Mouse (Mus musculus) intestine, embryonic 16.5 days (tissue): Measurements from ENCODE around the gene Krt6b. TPM values are rescaled to one million over a fixed set of nuclear protein-coding genes. Genes with fewer than 3 reads are reported as not detected.

ENCODE experiments used
- ATAC-seq: fragments of 200-750 bp; cut with Nextera tagmentation; 2 replicates; pipeline ENCODE4 v1.8.0; 2017; ENCODE audit warnings: moderate TSS enrichment, moderate library complexity
- H3K27ac ChIP-seq: fragments of 300-500 bp; sonication (generic); 2 replicates; pipeline ENCODE4 v1.5.1; 2014; ENCODE audit warnings: mild to moderate bottlenecking, low read length
- H3K27me3 ChIP-seq: fragments of 300-500 bp; sonication (generic); replicated peaks from 2 replicates; pipeline ENCODE4 v1.6.1; 2014; ENCODE audit warnings: low read length, control low read depth, mixed read lengths; ENCODE audit not compliant: control insufficient read depth, insufficient read depth
- H3K36me3 ChIP-seq: fragments of 300-500 bp; sonication (generic); 2 replicates; pipeline ENCODE4 v1.6.1; 2014; ENCODE audit warnings: low read length, control low read depth; ENCODE audit not compliant: control insufficient read depth, insufficient read depth
- H3K4me1 ChIP-seq: fragments of 300-500 bp; sonication (generic); 2 replicates; pipeline ENCODE4 v1.6.1; 2014; ENCODE audit warnings: low read length, control low read depth, mixed read lengths; ENCODE audit not compliant: control insufficient read depth, insufficient read depth
- H3K4me2 ChIP-seq: fragments of 300-500 bp; sonication (generic); 2 replicates; pipeline ENCODE4 v1.6.1; 2014; ENCODE audit warnings: low read depth, low read length, control low read depth
- H3K4me3 ChIP-seq: fragments of 300-500 bp; sonication (generic); 2 replicates; pipeline ENCODE4 v1.5.1; 2014; ENCODE audit warnings: mild to moderate bottlenecking, low read length
- H3K9ac ChIP-seq: fragments of 300-500 bp; sonication (generic); 2 replicates; pipeline ENCODE4 v1.6.1; 2014; ENCODE audit warnings: low read depth, low read length
- H3K9me3 ChIP-seq: fragments of 300-500 bp; sonication (generic); 2 replicates; pipeline ENCODE4 v1.6.1; 2016; ENCODE audit warnings: low read length, control low read depth; ENCODE audit not compliant: control insufficient read depth
- WGBS: fragments of 180-500 bp; shearing (Covaris S2); extraction: QIAGEN DNeasy Blood & Tissue Kit; methylation state at CpG from one replicate; pipeline ENCODE4 v1.1.7; 2014; 5-methylcytosine and 5-hydroxymethylcytosine counted together
- microRNA-seq: library from miRNA; unstranded; fragments of <30 nt; microRNA quantifications from one replicate; pipeline ENCODE4, GENCODE M21; 2016
- polyA plus RNA-seq: library from polyadenylated mRNA; unstranded; fragments of >200 nt; fragmentation: Nextera tagmentation; extraction: Ambion mirVana; gene quantifications from 2 replicates; pipeline ENCODE4 v1.2.1, GENCODE M21; 2015

Gene Krt6b
- polyA plus RNA-seq, 1 experiment from 2014 or later, result not detected

GRCm38 (mm10) chr15:101627884-101628283, 52.2 kb downstream of the Krt6b start, which contains the start of gene Gm5414:
Gene Gm5414 (minus strand): TSS chr15:101628188.
- Histone ChIP-seq H3K36me3 (no peaks in the 10 kb centered on the region), H3K4me3 (no peak within 1 kb of the TSS), H3K4me1 (no peaks in the 10 kb centered on the region; the same call in 1 of the 2 replicates), H3K9me3 (no peaks in the 10 kb centered on the region), H3K9ac (no peak within 1 kb of the TSS), H3K27me3 (no peaks in the 10 kb centered on the region), H3K4me2 (no peak within 1 kb of the TSS), H3K27ac (no peak within 1 kb of the TSS)
- 72% methylated on average over 2 of the region's 2 CpGs for WGBS
- no peak for ATAC-seq

Small RNA genes lying within 50 kb of the gene (microRNA-seq; reads per million reads assigned to microRNA genes)
- gene Gm44323, result not detected
- not detected for gene Gm44342
- not detected for gene Gm44383
- gene Gm44479, result not detected

Other genes with a start within 250 kb of the Krt6b start
- 0.38 and 0.48 TPM in 2 replicates for gene Krt87, start 241.5 kb downstream of the Krt6b start, polyA plus RNA-seq
- gene Krt88, start 232.5 kb downstream of the Krt6b start, polyA plus RNA-seq, result 0.20 TPM in 1 of 2 replicates, not detected in the other
- gene Krt81, start 216.5 kb downstream of the Krt6b start, polyA plus RNA-seq, result not detected in 2 replicates
- not detected in 2 replicates for gene Krt86, start 206.8 kb downstream of the Krt6b start, polyA plus RNA-seq
- 0.09 TPM in 1 of 2 replicates, not detected in the other for gene Krt83, start 188.8 kb downstream of the Krt6b start, polyA plus RNA-seq
- not detected in 2 replicates for gene Gm49425, start 163.0 kb downstream of the Krt6b start, polyA plus RNA-seq
- gene Krt84, start 147.5 kb downstream of the Krt6b start, polyA plus RNA-seq, result 0.28 and 0.53 TPM in 2 replicates
- gene Krt82, start 129.6 kb downstream of the Krt6b start, polyA plus RNA-seq, result not detected in 2 replicates
- gene Krt90, start 117.3 kb downstream of the Krt6b start, polyA plus RNA-seq, result 0.09 and 0.16 TPM in 2 replicates
- not detected in 2 replicates for gene Krt75, start 106.4 kb downstream of the Krt6b start, polyA plus RNA-seq
- gene Gm5414, start 52.1 kb downstream of the Krt6b start, polyA plus RNA-seq, result 0.11 TPM in 1 of 2 replicates, not detected in the other
- not detected in 2 replicates for gene Gm5478, start 32.9 kb downstream of the Krt6b start, polyA plus RNA-seq
- gene Krt6a, start 14.0 kb upstream of the Krt6b start, polyA plus RNA-seq, result 0.07 and 0.39 TPM in 2 replicates
- 0.13 and 0.34 TPM in 2 replicates for gene Krt5, start 32.6 kb upstream of the Krt6b start, polyA plus RNA-seq
- not detected in 2 replicates for gene Krt71, start 62.8 kb upstream of the Krt6b start, polyA plus RNA-seq
- gene Krt72, start 106.2 kb upstream of the Krt6b start, polyA plus RNA-seq, result not detected in 2 replicates
- not detected in 2 replicates for gene Krt73, start 122.1 kb upstream of the Krt6b start, polyA plus RNA-seq
- gene Krt2, start 137.9 kb upstream of the Krt6b start, polyA plus RNA-seq, result not detected in 2 replicates
- 0.48 and 0.49 TPM in 2 replicates for gene Krt1, start 170.5 kb upstream of the Krt6b start, polyA plus RNA-seq
- 0.13 TPM in 1 of 2 replicates, not detected in the other for gene Krt77, start 189.4 kb upstream of the Krt6b start, polyA plus RNA-seq
- gene Krt76, start 212.6 kb upstream of the Krt6b start, polyA plus RNA-seq, result not detected in 2 replicates
- 1.0 TPM in 1 of 2 replicates, not detected in the other for gene Krt4, start 244.4 kb upstream of the Krt6b start, polyA plus RNA-seq